Mouse (Mus musculus) lung, adult 2 months (tissue): Measurements from ENCODE around the gene Npat. TPM values are rescaled to one million over a fixed set of nuclear protein-coding genes. Genes with fewer than 3 reads are reported as not detected.

Experiments used
- DNase-seq: peaks from one replicate; pipeline ENCODE4 v3.0.0; 2022
- H3K4me1 ChIP-seq: fragments of 200-500 bp; 2 replicates; pipeline ENCODE4 v1.6.1; 2011; ENCODE audit warnings: low read length; ENCODE audit not compliant: control insufficient read depth, insufficient read depth
- H3K4me3 ChIP-seq: fragments of 200-500 bp; replicated peaks from 2 replicates; pipeline ENCODE3; 2011; ENCODE audit warnings: low read depth, mild to moderate bottlenecking, control low read depth, low read length; ENCODE audit errors: extremely low read depth
- CTCF ChIP-seq: fragments of 200-500 bp; IDR thresholded peaks from 2 replicates; pipeline ENCODE4 v1.5.1; 2011; ENCODE audit warnings: mild to moderate bottlenecking, low read length, control low read depth; ENCODE audit not compliant: insufficient read depth
- POLR2A ChIP-seq: fragments of 200-500 bp; IDR thresholded peaks from 2 replicates; pipeline ENCODE4 v1.6.1; 2011; ENCODE audit warnings: low read depth, mild to moderate bottlenecking, control low read depth, low read length, borderline replicate concordance; ENCODE audit errors: extremely low read depth
- WGBS: fragments of 180-500 bp; shearing (Covaris S2); methylation state at CpG from one replicate; pipeline ENCODE4 v1.1.7; 2018; 5-methylcytosine and 5-hydroxymethylcytosine counted together
- polyA plus RNA-seq: library from polyadenylated mRNA; depleted of rRNA; stranded (reverse); fragments of >200 nt; gene quantifications from 2 replicates; pipeline ENCODE4 v1.2.3, GENCODE M21; 2012; rRNA removed

Npat gene
- polyA plus RNA-seq, 1 experiment = 2.1 TPM

- H3K4me1 ChIP-seq = no peaks in the 10 kb centered on the region; the same call in 1 of the 2 replicates
- TF ChIP-seq POLR2A (no peak), CTCF (no peak)
- H3K4me3 ChIP-seq = peak overlapping the region; percentile 92
- DNase-seq = peak; percentile 21
- WGBS = 41% methylated on average over 12 of the region's 12 CpGs
Measured at GRCm38 (mm10) chr9:53609306-53609967, 72.6 kb downstream of the Npat start.

- no peak for TF ChIP-seq CTCF
- peak; percentile 79; the same call in 1 of the 2 replicates for TF ChIP-seq POLR2A
- Histone ChIP-seq H3K4me1 (no peaks in the 10 kb centered on the region; the same call in 1 of the 2 replicates), H3K4me3 (peak within 1 kb of the TSS; percentile 92)
- WGBS = 1% methylated on average over 52 of the region's 52 CpGs
- peak; percentile 95 for DNase-seq
Measured at GRCm38 (mm10) chr9:53609968-53610781, 73.3 kb downstream of the Npat start, which contains the start of gene Acat1. TSS of gene Acat1 (minus strand) at chr9:53610382.

- TF ChIP-seq CTCF (no peak), POLR2A (no peak)
- WGBS = 82% methylated on average over 4 of the region's 4 CpGs
- Histone ChIP-seq H3K4me1 (no peaks in the 10 kb centered on the region), H3K4me3 (no peak overlapping the region)
- no peak for DNase-seq
Measured at GRCm38 (mm10) chr9:53614286-53614685, 77.4 kb downstream of the Npat start.

DNA sequence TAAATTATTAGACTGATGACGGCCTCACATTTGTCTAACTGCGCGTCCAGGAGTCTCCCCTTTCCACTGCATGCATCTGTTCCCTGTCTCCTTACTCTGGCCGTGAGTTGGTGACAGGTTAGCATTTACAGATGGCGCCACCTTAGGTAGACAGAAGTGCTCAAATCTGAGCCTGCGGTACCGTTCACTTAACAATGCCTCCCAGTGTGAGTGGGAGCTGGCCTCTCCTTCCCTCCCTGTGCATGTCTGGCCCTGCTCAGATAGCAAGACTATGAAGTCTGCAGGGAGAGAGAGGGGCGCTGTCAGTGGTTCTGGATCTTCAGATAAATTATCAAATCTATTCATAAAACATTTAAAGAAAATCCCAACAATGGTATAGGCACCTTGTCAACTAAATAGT, 78.4 kb downstream of the Npat start:
- DNase-seq = no peak
- 81% methylated on average over 8 of the region's 8 CpGs for WGBS
- Histone ChIP-seq H3K4me3 (no peak overlapping the region), H3K4me1 (no peaks in the 10 kb centered on the region)
- TF ChIP-seq POLR2A (no peak), CTCF (no peak)

Other genes with a start within 250 kb of the Npat start
- gene Exph5, start 235.4 kb upstream of the Npat start, polyA plus RNA-seq = 3.4 and 4.8 TPM in 2 replicates
- 11.5 and 14.2 TPM in 2 replicates for gene Kdelc2, start 153.0 kb upstream of the Npat start, polyA plus RNA-seq
- gene 4930550C14Rik, start 134.7 kb upstream of the Npat start, polyA plus RNA-seq = 0.55 and 1.3 TPM in 2 replicates
- gene Atm, start 307 bp upstream of the Npat start, polyA plus RNA-seq = 1.1 and 1.5 TPM in 2 replicates
- gene Acat1, start 73.3 kb downstream of the Npat start, polyA plus RNA-seq = 15.9 and 22.9 TPM in 2 replicates
- gene Cul5, start 133.0 kb downstream of the Npat start, polyA plus RNA-seq = 4.5 and 4.7 TPM in 2 replicates
- gene Rab39, start 169.2 kb downstream of the Npat start, polyA plus RNA-seq = 0.21 and 0.24 TPM in 2 replicates
- gene Slc35f2, start 234.5 kb downstream of the Npat start, polyA plus RNA-seq = 0.19 and 0.65 TPM in 2 replicates